Mouse (Mus musculus): Measurements from ENCODE around the gene Trarg1. TPM values are rescaled to one million over a fixed set of nuclear protein-coding genes. Genes with fewer than 3 reads are reported as not detected.

Gene Trarg1
- polyA plus RNA-seq, 1 experiment from 2014 or later = not detected

DNA sequence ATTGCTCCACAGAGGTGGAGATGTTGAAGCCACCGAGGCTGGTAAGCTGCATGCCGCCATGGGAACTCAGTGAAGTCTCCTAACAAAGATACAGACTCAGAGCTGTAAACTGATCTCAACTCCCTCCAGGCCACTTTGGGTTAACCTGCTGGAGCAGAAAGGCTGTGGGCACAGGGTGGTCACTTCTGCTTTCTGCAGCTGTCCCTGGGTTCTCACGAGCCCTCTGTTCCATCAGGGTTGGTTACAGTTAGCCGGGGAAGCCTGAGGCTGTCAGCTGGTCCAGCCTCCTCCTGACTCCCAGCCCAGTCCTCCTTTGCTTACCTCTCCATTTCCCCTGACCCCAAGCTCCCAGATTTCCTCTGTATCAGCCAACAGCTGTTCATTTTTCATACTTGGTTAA lies 11.8 kb upstream of the Trarg1 start:
- Histone ChIP-seq H3K4me3 (ENCODE audit: low read depth, low read length) (no peak overlapping the region), H3K36me3 (ENCODE audit: control insufficient read depth, insufficient read depth) (no peaks in the 10 kb centered on the region), H3K9ac (ENCODE audit: low read depth, low read length) (no peak overlapping the region), H3K4me2 (ENCODE audit: low read depth, low read length) (no peak overlapping the region), H3K27ac (ENCODE audit: low read length) (no peak overlapping the region), H3K9me3 (replicated peaks; ENCODE audit: control insufficient read depth, low read length) (no peaks in the 10 kb centered on the region), H3K27me3 (ENCODE audit: control insufficient read depth, insufficient read depth, low read depth, low read length) (peaks cover 60% of the 10 kb centered on the region), H3K4me1 (ENCODE audit: control insufficient read depth, low read depth, low read length) (no peaks in the 10 kb centered on the region)
- no peak for ATAC-seq (ENCODE audit: low read depth)
- 12% methylated on average over 4 of the region's 4 CpGs for WGBS (ENCODE audit: insufficient replicate concordance)

DNA sequence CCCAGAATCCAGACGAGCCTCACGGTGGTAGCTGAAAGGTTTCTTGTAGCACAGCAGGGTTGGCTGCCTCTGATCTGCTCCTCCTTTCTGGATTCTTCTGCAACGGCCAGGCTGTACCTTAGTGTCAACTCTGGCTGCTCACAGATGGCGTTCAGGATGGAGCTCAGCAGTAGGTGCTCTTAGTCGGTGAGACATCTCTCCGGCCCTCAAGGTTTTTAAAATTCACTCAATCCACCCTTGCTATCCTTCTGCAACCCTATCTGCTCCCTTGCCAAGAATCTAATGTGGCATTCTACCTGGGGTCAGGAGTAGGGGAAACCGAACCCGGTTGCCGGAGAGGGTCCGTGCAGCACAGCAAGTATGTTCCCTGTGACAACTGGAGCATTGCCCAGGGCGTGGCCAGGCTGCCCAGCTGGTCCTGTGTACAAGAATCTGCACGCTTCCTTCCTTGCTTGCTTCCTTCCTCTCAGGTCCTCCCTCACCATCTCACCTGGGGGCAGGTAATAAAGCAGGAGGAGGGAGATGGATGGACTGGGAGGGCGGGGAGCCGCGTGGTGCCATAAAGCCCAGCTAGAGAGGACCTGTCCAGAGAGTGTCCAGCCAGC lies 7.6 kb upstream of the Trarg1 start, which contains the start of gene Bhlha9:
Gene Bhlha9 (plus strand): TSS at position 600 of the 605 bp plus-strand sequence.
- ATAC-seq (ENCODE audit: low read depth) = no peak
- H3K27ac ChIP-seq (ENCODE audit: low read length) = no peak within 1 kb of the TSS
- WGBS (ENCODE audit: insufficient replicate concordance) = 53% methylated on average over 15 of the region's 15 CpGs
- H3K4me2 ChIP-seq (ENCODE audit: low read depth, low read length) = no peak within 1 kb of the TSS
- peaks cover 55% of the 10 kb centered on the region for H3K27me3 ChIP-seq (ENCODE audit: control insufficient read depth, insufficient read depth, low read depth, low read length)
- no peaks in the 10 kb centered on the region for H3K9me3 ChIP-seq (replicated peaks; ENCODE audit: control insufficient read depth, low read length)
- no peaks in the 10 kb centered on the region for H3K4me1 ChIP-seq (ENCODE audit: control insufficient read depth, low read depth, low read length)
- no peak within 1 kb of the TSS for H3K9ac ChIP-seq (ENCODE audit: low read depth, low read length)
- H3K4me3 ChIP-seq (ENCODE audit: low read depth, low read length) = no peak within 1 kb of the TSS
- no peaks in the 10 kb centered on the region for H3K36me3 ChIP-seq (ENCODE audit: control insufficient read depth, insufficient read depth)

DNA sequence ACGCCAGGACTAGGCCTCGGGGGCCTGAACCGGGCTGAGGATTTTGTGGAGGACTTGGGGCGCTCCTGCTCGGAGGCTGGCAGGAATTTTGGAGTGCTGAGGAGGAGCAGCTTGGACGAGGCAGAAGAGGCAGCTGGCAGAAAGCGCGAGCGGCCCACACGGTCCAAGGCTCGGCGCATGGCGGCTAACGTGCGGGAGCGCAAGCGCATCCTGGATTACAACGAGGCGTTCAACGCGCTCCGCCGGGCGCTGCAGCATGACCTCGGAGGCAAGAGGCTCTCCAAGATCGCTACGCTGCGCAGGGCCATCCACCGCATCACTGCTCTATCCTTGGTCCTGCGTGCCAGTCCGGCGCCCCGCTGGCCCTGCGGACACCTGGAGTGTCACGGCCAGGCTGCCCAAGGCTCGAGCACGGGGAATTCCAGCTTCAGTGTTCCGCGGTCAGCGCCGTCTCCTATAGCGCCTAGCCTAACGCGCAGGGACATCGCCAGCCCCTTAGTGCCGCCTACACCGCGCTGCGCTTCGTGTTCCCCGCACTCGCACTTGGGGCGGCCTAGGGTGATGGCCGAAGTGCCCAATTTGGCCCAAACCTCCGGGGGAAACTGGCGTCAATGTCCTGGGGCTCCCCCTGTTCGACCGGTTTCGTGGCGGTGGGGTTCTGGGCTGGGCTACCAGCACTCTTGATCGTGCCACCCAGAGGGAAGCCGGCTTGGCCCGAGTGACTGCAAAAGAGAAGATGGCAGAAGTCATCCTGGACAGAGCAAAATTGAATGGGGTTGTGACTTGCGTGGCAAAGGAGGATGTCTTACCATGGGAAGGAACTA lies 6.8 kb upstream of the Trarg1 start:
- no peaks in the 10 kb centered on the region for H3K36me3 ChIP-seq (ENCODE audit: control insufficient read depth, insufficient read depth)
- no peaks in the 10 kb centered on the region for H3K4me1 ChIP-seq (ENCODE audit: control insufficient read depth, low read depth, low read length)
- WGBS (ENCODE audit: insufficient replicate concordance) = 4% methylated on average over 64 of the region's 64 CpGs
- no peak overlapping the region for H3K9ac ChIP-seq (ENCODE audit: low read depth, low read length)
- ATAC-seq (ENCODE audit: low read depth) = no peak
- H3K9me3 ChIP-seq (replicated peaks; ENCODE audit: control insufficient read depth, low read length) = no peaks in the 10 kb centered on the region
- H3K4me3 ChIP-seq (ENCODE audit: low read depth, low read length) = no peak overlapping the region
- H3K27me3 ChIP-seq (ENCODE audit: control insufficient read depth, insufficient read depth, low read depth, low read length) = peaks cover 47% of the 10 kb centered on the region
- no peak overlapping the region for H3K27ac ChIP-seq (ENCODE audit: low read length)
- no peak overlapping the region for H3K4me2 ChIP-seq (ENCODE audit: low read depth, low read length)

DNA sequence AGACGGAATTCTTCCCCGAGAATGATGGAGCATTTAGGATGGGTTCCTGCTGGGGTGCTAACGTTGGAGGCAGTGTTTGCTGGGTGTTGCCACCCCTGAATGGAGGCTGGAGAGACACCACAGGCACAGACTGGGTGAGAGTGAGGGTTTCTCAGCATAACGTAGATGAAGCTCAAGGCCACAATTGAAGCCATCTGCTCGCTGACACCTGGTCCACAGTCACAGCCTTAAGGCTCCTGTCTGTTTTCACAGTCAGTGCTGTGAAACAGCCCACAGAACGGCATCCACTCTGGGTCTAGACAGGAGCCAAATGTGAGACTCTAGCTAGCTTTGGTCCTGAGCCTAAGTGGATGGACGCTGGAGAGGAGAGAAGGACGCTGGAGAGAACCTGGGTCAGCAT lies 5.4 kb upstream of the Trarg1 start:
- Histone ChIP-seq H3K27ac (ENCODE audit: low read length) (no peak overlapping the region), H3K36me3 (ENCODE audit: control insufficient read depth, insufficient read depth) (no peaks in the 10 kb centered on the region), H3K4me2 (ENCODE audit: low read depth, low read length) (no peak overlapping the region), H3K4me3 (ENCODE audit: low read depth, low read length) (no peak overlapping the region), H3K9ac (ENCODE audit: low read depth, low read length) (no peak overlapping the region), H3K9me3 (replicated peaks; ENCODE audit: control insufficient read depth, low read length) (no peaks in the 10 kb centered on the region), H3K4me1 (ENCODE audit: control insufficient read depth, low read depth, low read length) (no peaks in the 10 kb centered on the region), H3K27me3 (ENCODE audit: control insufficient read depth, insufficient read depth, low read depth, low read length) (peaks cover 43% of the 10 kb centered on the region)
- ATAC-seq (ENCODE audit: low read depth) = no peak
- WGBS (ENCODE audit: insufficient replicate concordance) = 44% methylated on average over 8 of the region's 8 CpGs

DNA sequence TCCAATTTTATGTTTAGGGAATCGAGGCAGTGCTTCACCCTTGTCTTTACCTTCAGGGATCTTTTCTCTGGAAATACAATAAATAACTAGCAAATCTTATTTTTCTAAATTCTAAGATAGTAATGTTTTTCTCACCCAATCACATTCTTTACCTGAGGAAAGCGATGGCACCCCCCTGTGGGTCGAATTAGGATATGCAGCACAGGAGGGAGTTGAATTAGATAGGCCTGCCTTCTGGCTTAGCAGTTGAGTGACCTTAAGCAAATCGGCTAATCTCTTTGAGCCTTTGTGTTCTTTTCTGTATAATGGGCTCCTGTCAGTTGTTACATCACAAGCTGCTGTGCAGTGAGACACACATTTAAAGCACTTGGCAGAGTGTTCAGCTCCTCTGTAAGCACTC lies 4.9 kb upstream of the Trarg1 start:
- Histone ChIP-seq H3K4me2 (ENCODE audit: low read depth, low read length) (no peak overlapping the region), H3K4me1 (ENCODE audit: control insufficient read depth, low read depth, low read length) (no peaks in the 10 kb centered on the region), H3K27ac (ENCODE audit: low read length) (no peak overlapping the region), H3K9me3 (replicated peaks; ENCODE audit: control insufficient read depth, low read length) (no peaks in the 10 kb centered on the region), H3K27me3 (ENCODE audit: control insufficient read depth, insufficient read depth, low read depth, low read length) (peaks cover 43% of the 10 kb centered on the region), H3K4me3 (ENCODE audit: low read depth, low read length) (no peak overlapping the region), H3K9ac (ENCODE audit: low read depth, low read length) (no peak overlapping the region), H3K36me3 (ENCODE audit: control insufficient read depth, insufficient read depth) (no peaks in the 10 kb centered on the region)
- no peak for ATAC-seq (ENCODE audit: low read depth)
- WGBS (ENCODE audit: insufficient replicate concordance) = 28% methylated on average over 4 of the region's 4 CpGs

DNA sequence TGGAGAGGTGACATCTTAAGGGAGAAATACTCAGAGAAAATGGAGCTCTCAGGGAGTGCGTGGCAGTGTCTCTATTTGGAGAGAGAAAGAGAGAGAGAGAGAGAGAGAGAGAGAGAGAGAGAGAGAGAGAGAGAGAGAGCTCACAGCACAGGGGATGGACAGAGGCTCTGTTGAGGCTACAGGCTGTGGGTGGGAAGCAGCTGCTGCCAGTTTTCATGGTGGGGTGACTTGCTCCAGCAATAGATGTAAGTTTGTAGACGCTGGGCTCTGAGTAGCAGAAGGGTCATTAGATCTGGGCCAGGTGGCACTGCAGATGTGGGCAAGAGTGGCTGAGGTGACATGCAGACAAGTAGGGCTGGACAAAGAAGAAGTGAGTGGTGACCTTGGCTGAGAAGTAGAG lies 6.0 kb downstream of the Trarg1 start:
- no peaks in the 10 kb centered on the region for H3K4me1 ChIP-seq (ENCODE audit: control insufficient read depth, low read depth, low read length)
- WGBS (ENCODE audit: insufficient replicate concordance) = 61% methylated on average over 2 of the region's 2 CpGs
- H3K27ac ChIP-seq (ENCODE audit: low read length) = no peak overlapping the region
- no peak overlapping the region for H3K4me3 ChIP-seq (ENCODE audit: low read depth, low read length)
- no peak overlapping the region for H3K4me2 ChIP-seq (ENCODE audit: low read depth, low read length)
- H3K27me3 ChIP-seq (ENCODE audit: control insufficient read depth, insufficient read depth, low read depth, low read length) = no peaks in the 10 kb centered on the region
- no peaks in the 10 kb centered on the region for H3K36me3 ChIP-seq (ENCODE audit: control insufficient read depth, insufficient read depth)
- ATAC-seq (ENCODE audit: low read depth) = no peak
- no peaks in the 10 kb centered on the region for H3K9me3 ChIP-seq (replicated peaks; ENCODE audit: control insufficient read depth, low read length)
- no peak overlapping the region for H3K9ac ChIP-seq (ENCODE audit: low read depth, low read length)

DNA sequence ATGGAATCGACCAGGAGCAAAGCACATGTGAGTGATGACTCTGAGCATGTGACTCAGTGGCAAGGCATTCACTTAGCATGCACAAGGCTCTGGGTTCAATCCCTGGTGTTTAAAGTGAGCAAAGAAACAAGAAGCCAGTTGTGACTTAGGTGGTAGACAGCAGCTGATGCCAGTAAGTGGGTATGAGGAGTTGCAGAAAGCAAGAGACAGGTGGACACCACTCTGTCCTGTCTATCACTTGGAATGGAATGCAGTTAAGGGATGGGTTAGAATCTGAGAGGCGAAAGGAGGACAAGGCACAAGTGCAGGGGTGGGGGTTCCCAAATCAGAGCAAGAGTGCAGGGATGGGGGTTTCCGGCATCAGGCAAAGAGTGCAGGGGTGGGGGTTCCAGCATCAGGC lies 12.5 kb downstream of the Trarg1 start:
- no peaks in the 10 kb centered on the region for H3K36me3 ChIP-seq (ENCODE audit: control insufficient read depth, insufficient read depth)
- ATAC-seq (ENCODE audit: low read depth) = no peak
- H3K9ac ChIP-seq (ENCODE audit: low read depth, low read length) = no peak overlapping the region
- H3K4me1 ChIP-seq (ENCODE audit: control insufficient read depth, low read depth, low read length) = no peaks in the 10 kb centered on the region
- no peak overlapping the region for H3K27ac ChIP-seq (ENCODE audit: low read length)
- H3K4me3 ChIP-seq (ENCODE audit: low read depth, low read length) = no peak overlapping the region
- 43% methylated on average over 3 of the region's 3 CpGs for WGBS (ENCODE audit: insufficient replicate concordance)
- H3K9me3 ChIP-seq (replicated peaks; ENCODE audit: control insufficient read depth, low read length) = no peaks in the 10 kb centered on the region
- no peaks in the 10 kb centered on the region for H3K27me3 ChIP-seq (ENCODE audit: control insufficient read depth, insufficient read depth, low read depth, low read length)
- no peak overlapping the region for H3K4me2 ChIP-seq (ENCODE audit: low read depth, low read length)

DNA sequence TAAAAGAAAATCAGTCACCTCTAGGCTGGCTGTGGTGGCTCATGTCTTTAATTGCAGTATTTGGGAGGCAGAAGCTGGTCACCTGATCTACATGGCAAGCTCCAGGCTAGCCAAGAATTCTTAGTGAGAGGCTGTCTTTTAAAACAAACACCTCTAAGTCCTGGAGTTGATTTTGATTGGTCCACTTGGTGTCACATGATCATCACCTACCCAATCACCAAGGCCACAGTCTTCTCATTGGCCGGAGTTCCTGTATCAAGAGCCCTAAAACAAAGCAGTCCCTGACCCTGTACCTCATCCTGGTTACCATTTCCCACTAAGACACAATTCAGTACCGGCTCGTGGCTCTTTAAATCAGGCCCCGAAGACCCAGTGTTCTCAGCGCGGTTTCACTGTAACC lies 16.2 kb downstream of the Trarg1 start:
- no peak overlapping the region for H3K9ac ChIP-seq (ENCODE audit: low read depth, low read length)
- no peak for ATAC-seq (ENCODE audit: low read depth)
- H3K27me3 ChIP-seq (ENCODE audit: control insufficient read depth, insufficient read depth, low read depth, low read length) = no peaks in the 10 kb centered on the region
- H3K9me3 ChIP-seq (replicated peaks; ENCODE audit: control insufficient read depth, low read length) = no peaks in the 10 kb centered on the region
- no peaks in the 10 kb centered on the region for H3K4me1 ChIP-seq (ENCODE audit: control insufficient read depth, low read depth, low read length)
- 58% methylated on average over 6 of the region's 6 CpGs for WGBS (ENCODE audit: insufficient replicate concordance)
- no peak overlapping the region for H3K27ac ChIP-seq (ENCODE audit: low read length)
- no peaks in the 10 kb centered on the region for H3K36me3 ChIP-seq (ENCODE audit: control insufficient read depth, insufficient read depth)
- H3K4me3 ChIP-seq (ENCODE audit: low read depth, low read length) = no peak overlapping the region
- no peak overlapping the region for H3K4me2 ChIP-seq (ENCODE audit: low read depth, low read length)

DNA sequence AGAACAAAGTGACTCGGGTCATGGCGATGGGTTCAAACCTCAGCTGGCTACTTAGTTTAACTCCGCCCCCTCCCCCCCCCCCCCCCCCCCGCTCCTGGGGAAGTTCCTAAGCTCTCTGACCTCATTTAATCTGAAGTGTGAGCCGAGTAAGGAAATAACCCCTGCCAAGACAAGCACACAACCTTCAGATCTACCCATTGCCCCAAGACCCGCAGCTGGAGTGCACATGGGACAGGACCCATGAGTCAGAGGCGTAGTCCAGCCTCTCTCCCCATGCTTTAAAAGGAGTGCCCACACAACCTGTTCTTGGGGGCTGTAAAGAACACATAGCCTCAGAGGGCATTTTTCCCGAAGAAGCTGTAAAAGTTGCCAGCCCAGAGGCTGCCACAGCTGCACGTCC lies 20.0 kb downstream of the Trarg1 start:
- no peaks in the 10 kb centered on the region for H3K4me1 ChIP-seq (ENCODE audit: control insufficient read depth, low read depth, low read length)
- no peak for ATAC-seq (ENCODE audit: low read depth)

More for the DNA sequence above, 20.0 kb downstream of the Trarg1 start:
- no peak overlapping the region for H3K4me3 ChIP-seq (ENCODE audit: low read depth, low read length)
- H3K27me3 ChIP-seq (ENCODE audit: control insufficient read depth, insufficient read depth, low read depth, low read length) = no peaks in the 10 kb centered on the region
- no peak overlapping the region for H3K4me2 ChIP-seq (ENCODE audit: low read depth, low read length)
- no peaks in the 10 kb centered on the region for H3K9me3 ChIP-seq (replicated peaks; ENCODE audit: control insufficient read depth, low read length)
- no peaks in the 10 kb centered on the region for H3K36me3 ChIP-seq (ENCODE audit: control insufficient read depth, insufficient read depth)
- H3K9ac ChIP-seq (ENCODE audit: low read depth, low read length) = no peak overlapping the region
- H3K27ac ChIP-seq (ENCODE audit: low read length) = no peak overlapping the region
- WGBS (ENCODE audit: insufficient replicate concordance) = 52% methylated on average over 8 of the region's 9 CpGs

Data from liver, embryonic 16.5 days (tissue).